Mouse (Mus musculus) adrenal gland, postnatal 14 days (tissue): ENCODE data around the gene Tbc1d5. TPM values are rescaled to one million over a fixed set of nuclear protein-coding genes. Genes with fewer than 3 reads are reported as not detected.

Source experiments
- DNase-seq: peaks from one replicate; pipeline ENCODE4 v3.0.0; 2021; ENCODE audit warnings: mixed read lengths
- long read RNA-seq, 2 experiments: library from polyadenylated mRNA; stranded (forward); transcript quantifications; one replicate each; pipeline ENCODE4 v2.0.0; 2021
- total RNA-seq: library from RNA; stranded (reverse); gene quantifications from 2 replicates; pipeline ENCODE4 v1.2.3, GENCODE M21; 2021

The Tbc1d5 gene
- total RNA-seq: 20.7 and 20.9 TPM in 2 replicates
- long read RNA-seq, experiment 1, partial matches to known transcripts: 2 of 2 reads
- long read RNA-seq, experiment 1, other reads (novel, unspliced or antisense): 0 of 2 reads
- long read RNA-seq, experiment 2, partial matches to known transcripts: 3 of 4 reads
- long read RNA-seq, experiment 2, other reads (novel, unspliced or antisense): 1 of 4 reads

- DNase-seq: peak; percentile 97
Observed at GRCm38 (mm10) chr17:51179195-51179953, at the start of gene Tbc1d5. Tbc1d5 (minus strand) TSS chr17:51179352.

GRCm38 (mm10) chr17:51226056-51226455 lies 46.9 kb upstream of the Tbc1d5 start:
- DNase-seq: no peak

- DNase-seq: no peak
Observed at GRCm38 (mm10) chr17:51223152-51223551, 44.0 kb upstream of the Tbc1d5 start.

- DNase-seq: peak; percentile 15
Observed at GRCm38 (mm10) chr17:51221075-51221474, 41.9 kb upstream of the Tbc1d5 start.

GRCm38 (mm10) chr17:51219897-51220296 lies 40.7 kb upstream of the Tbc1d5 start:
- DNase-seq: no peak

- peak; percentile 27 for DNase-seq
Observed at GRCm38 (mm10) chr17:51216426-51216825, 37.3 kb upstream of the Tbc1d5 start.

- no peak for DNase-seq
Observed at GRCm38 (mm10) chr17:51209565-51209964, 30.4 kb upstream of the Tbc1d5 start.

- no peak for DNase-seq
Observed at GRCm38 (mm10) chr17:51204643-51205042, 25.5 kb upstream of the Tbc1d5 start.

GRCm38 (mm10) chr17:51195561-51195960 lies 16.4 kb upstream of the Tbc1d5 start:
- no peak for DNase-seq

- DNase-seq: no peak
Observed at GRCm38 (mm10) chr17:51194787-51195186, 15.6 kb upstream of the Tbc1d5 start.

- peak; percentile 7 for DNase-seq
Observed at GRCm38 (mm10) chr17:51191381-51191780, 12.2 kb upstream of the Tbc1d5 start.

- no peak for DNase-seq
Observed at GRCm38 (mm10) chr17:51182715-51183114, 3.6 kb upstream of the Tbc1d5 start.

GRCm38 (mm10) chr17:51178491-51179194 lies 509 bp downstream of the Tbc1d5 start:
- peak; percentile 83 for DNase-seq

GRCm38 (mm10) chr17:51177923-51178322 lies 1.2 kb downstream of the Tbc1d5 start:
- peak; percentile 12 for DNase-seq

- DNase-seq: no peak
Observed at GRCm38 (mm10) chr17:51172332-51172731, 6.8 kb downstream of the Tbc1d5 start.

GRCm38 (mm10) chr17:51171504-51171903 lies 7.6 kb downstream of the Tbc1d5 start:
- DNase-seq: no peak

GRCm38 (mm10) chr17:51169911-51170310 lies 9.2 kb downstream of the Tbc1d5 start:
- no peak for DNase-seq

GRCm38 (mm10) chr17:51162366-51162765 lies 16.8 kb downstream of the Tbc1d5 start:
- no peak for DNase-seq

- DNase-seq: peak; percentile 56
Observed at GRCm38 (mm10) chr17:51159261-51159660, 19.9 kb downstream of the Tbc1d5 start.

GRCm38 (mm10) chr17:51150999-51151398 lies 28.2 kb downstream of the Tbc1d5 start:
- DNase-seq: no peak

GRCm38 (mm10) chr17:51144983-51145382 lies 34.2 kb downstream of the Tbc1d5 start:
- DNase-seq: no peak

- DNase-seq: no peak
Observed at GRCm38 (mm10) chr17:51142095-51142494, 37.1 kb downstream of the Tbc1d5 start.

- no peak for DNase-seq
Observed at GRCm38 (mm10) chr17:51111194-51111593, 68.0 kb downstream of the Tbc1d5 start.
